Comparison of ENCODE assay signal across 17 mouse cellular contexts in genomic region chr17:48028250-48028649, GRCm38 (mm10). TPM values are rescaled to one million over a fixed set of nuclear protein-coding genes. Genes with fewer than 3 reads are reported as not detected.
A peak's percentile ranks its signal among the peaks of the same experiment; 100 is the strongest.
DNase-seq lines count a peak whose midpoint lies in the region; ATAC-seq lines count a peak whose summit lies in the region.
"Had no signal": no experiment of that assay in that cellular context is flagged by ENCODE, and none has a peak within 500 bp of the region (broad histone marks: within the 10 kb centered on the region; RNA-seq: fewer than 3 reads in every experiment).

No protein-coding gene starts in this region.

- H3K27ac ChIP-seq in forebrain, embryonic 13.5 days = peak overlapping the region; percentile 79
- no peak overlapping the region for H3K27ac ChIP-seq in forebrain, embryonic 12.5 days
- H3K27ac ChIP-seq in lung, embryonic 15.5 days = peak overlapping the region; percentile 77
- 0 out of 2 replicates have a peak overlapping the region, but pooled peaks have one; percentile 28 for H3K27ac ChIP-seq in heart, embryonic 12.5 days (ENCODE audit: poor library complexity, severe bottlenecking)
- no peak overlapping the region for H3K27ac ChIP-seq in limb, embryonic 13.5 days
- H3K27ac ChIP-seq: gastrocnemius, adult 2 months; hindbrain, embryonic 12.5 days had no signal

- H3K27me3 ChIP-seq in forebrain, embryonic 13.5 days = peaks cover 27% of the 10 kb centered on the region
- peaks cover 63% of the 10 kb centered on the region for H3K27me3 ChIP-seq in forebrain, embryonic 12.5 days
- peaks cover 6% of the 10 kb centered on the region; the same call in 1 of the 2 replicates for H3K27me3 ChIP-seq in lung, embryonic 15.5 days
- no peaks in the 10 kb centered on the region for H3K27me3 ChIP-seq in heart, embryonic 12.5 days (replicated peaks)
- H3K27me3 ChIP-seq in limb, embryonic 13.5 days = peaks cover 8% of the 10 kb centered on the region; the same call in 1 of the 2 replicates

- peaks cover 47% of the 10 kb centered on the region for H3K4me1 ChIP-seq in forebrain, embryonic 13.5 days
- peaks cover 44% of the 10 kb centered on the region for H3K4me1 ChIP-seq in forebrain, embryonic 12.5 days
- H3K4me1 ChIP-seq in lung, embryonic 15.5 days = peaks cover 62% of the 10 kb centered on the region
- peaks cover 63% of the 10 kb centered on the region for H3K4me1 ChIP-seq in heart, embryonic 12.5 days (replicated peaks)
- peaks cover 65% of the 10 kb centered on the region for H3K4me1 ChIP-seq in limb, embryonic 13.5 days

- ATAC-seq in forebrain, embryonic 13.5 days = no peak
- ATAC-seq in forebrain, embryonic 12.5 days (ENCODE audit: low FRiP score) = no peak
- peak; percentile 75 for ATAC-seq in lung, embryonic 15.5 days (ENCODE audit: borderline replicate concordance, extremely low read depth, low FRiP score, low TSS enrichment)
- ATAC-seq in heart, embryonic 12.5 days (ENCODE audit: insufficient number of reproducible peaks, low FRiP score) = no peak
- ATAC-seq in limb, embryonic 13.5 days (ENCODE audit: low FRiP score, low read depth) = peak; percentile 28; the same call in 1 of the 2 replicates

- no peaks in the 10 kb centered on the region for H3K9me3 ChIP-seq in forebrain, embryonic 13.5 days (replicated peaks)
- H3K9me3 ChIP-seq in forebrain, embryonic 12.5 days = 0 out of 2 replicates have a peak, but pooled peaks cover 3% of the 10 kb centered on the region
- H3K9me3 ChIP-seq in lung, embryonic 15.5 days = no peaks in the 10 kb centered on the region
- no peaks in the 10 kb centered on the region for H3K9me3 ChIP-seq in heart, embryonic 12.5 days (replicated peaks)
- no peaks in the 10 kb centered on the region for H3K9me3 ChIP-seq in limb, embryonic 13.5 days
- H3K9me3 ChIP-seq: hindbrain, embryonic 12.5 days; midbrain, embryonic 12.5 days had no signal

- no peak for DNase-seq in lung, postnatal 14 days
- DNase-seq in cerebellum, adult 8-10 months = no peak
- no peak for DNase-seq in adrenal gland, adult (ENCODE audit: inconsistent age in 2 of 2, low spot score in 1 of 2)
- DNase-seq: kidney, adult 8-10 months; layer of hippocampus, adult 9-11 months had no signal

- H3K9ac ChIP-seq in forebrain, embryonic 13.5 days = no peak overlapping the region
- H3K9ac ChIP-seq in forebrain, embryonic 12.5 days = no peak overlapping the region
- no peak overlapping the region for H3K9ac ChIP-seq in lung, embryonic 15.5 days
- no peak overlapping the region for H3K9ac ChIP-seq in heart, embryonic 12.5 days
- no peak overlapping the region for H3K9ac ChIP-seq in limb, embryonic 13.5 days
- H3K9ac ChIP-seq: hindbrain, embryonic 12.5 days; midbrain, embryonic 12.5 days had no signal

- H3K36me3 ChIP-seq in forebrain, embryonic 13.5 days (ENCODE audit: poor library complexity, severe bottlenecking) = no peaks in the 10 kb centered on the region
- no peaks in the 10 kb centered on the region for H3K36me3 ChIP-seq in forebrain, embryonic 12.5 days (replicated peaks)
- H3K36me3 ChIP-seq in lung, embryonic 15.5 days = no peaks in the 10 kb centered on the region
- no peaks in the 10 kb centered on the region for H3K36me3 ChIP-seq in heart, embryonic 12.5 days
- H3K36me3 ChIP-seq in limb, embryonic 13.5 days = no peaks in the 10 kb centered on the region
- H3K36me3 ChIP-seq: hindbrain, embryonic 12.5 days; midbrain, embryonic 12.5 days had no signal

- 88% methylated on average over 5 of the region's 5 CpGs for WGBS in forebrain, embryonic 13.5 days
- WGBS in forebrain, embryonic 12.5 days = 80% methylated on average over 5 of the region's 5 CpGs
- 40% methylated on average over 5 of the region's 5 CpGs for WGBS in lung, embryonic 15.5 days
- 74% methylated on average over 5 of the region's 5 CpGs for WGBS in heart, embryonic 12.5 days
- WGBS in limb, embryonic 13.5 days = 38% methylated on average over 5 of the region's 5 CpGs

- no peak overlapping the region for H3K4me3 ChIP-seq in forebrain, embryonic 13.5 days
- no peak overlapping the region for H3K4me3 ChIP-seq in forebrain, embryonic 12.5 days (replicated peaks)
- no peak overlapping the region for H3K4me3 ChIP-seq in lung, embryonic 15.5 days
- no peak overlapping the region for H3K4me3 ChIP-seq in heart, embryonic 12.5 days
- no peak overlapping the region for H3K4me3 ChIP-seq in limb, embryonic 13.5 days
- H3K4me3 ChIP-seq: gastrocnemius, adult 2 months; hindbrain, embryonic 12.5 days; midbrain, embryonic 12.5 days had no signal

- no peak overlapping the region for H3K4me2 ChIP-seq in forebrain, embryonic 13.5 days
- no peak overlapping the region for H3K4me2 ChIP-seq in forebrain, embryonic 12.5 days
- no peak overlapping the region for H3K4me2 ChIP-seq in lung, embryonic 15.5 days
- H3K4me2 ChIP-seq in heart, embryonic 12.5 days = no peak overlapping the region
- H3K4me2 ChIP-seq in limb, embryonic 13.5 days (replicated peaks) = no peak overlapping the region
- H3K4me2 ChIP-seq: hindbrain, embryonic 12.5 days; midbrain, embryonic 12.5 days had no signal

RNA-seq across cellular contexts. Expression of gene 1700122O11Rik, which starts 9.8 kb away (rescaled TPM):
- not detected in 2 replicates for polyA plus RNA-seq in forebrain, embryonic 13.5 days (2015; fragmentation: Nextera tagmentation; extraction: Ambion mirVana)
- polyA plus RNA-seq in forebrain, embryonic 12.5 days (2016; fragmentation: Nextera tagmentation; extraction: Ambion mirVana) = not detected in 2 replicates
- polyA plus RNA-seq in lung, embryonic 15.5 days (2015; fragmentation: Nextera tagmentation; extraction: Ambion mirVana) = not detected in 2 replicates
- polyA plus RNA-seq in heart, embryonic 12.5 days (2016; fragmentation: Nextera tagmentation; extraction: Ambion mirVana) = not detected in 2 replicates
- not detected in 2 replicates for polyA plus RNA-seq in limb, embryonic 13.5 days (2015; fragmentation: Nextera tagmentation; extraction: Ambion mirVana)
- polyA plus RNA-seq: adrenal gland, adult 2 months; hindbrain, embryonic 12.5 days; liver, embryonic 16.5 days; midbrain, embryonic 12.5 days; spleen, adult 2 months; thymus, postnatal 0 days had no signal

Comparison
In these comparisons a context has a peak if more than half of its experiments do, and no peak if none do; other contexts are left out.
1. H3K27ac ChIP-seq: peak in forebrain, embryonic 13.5 days (single experiment), lung, embryonic 15.5 days (single experiment) and heart, embryonic 12.5 days (single experiment); none in forebrain, embryonic 12.5 days (single experiment) and limb, embryonic 13.5 days (single experiment).
2. ATAC-seq: peak in lung, embryonic 15.5 days (single experiment) and limb, embryonic 13.5 days (single experiment); none in forebrain, embryonic 13.5 days (single experiment), forebrain, embryonic 12.5 days (single experiment) and heart, embryonic 12.5 days (single experiment).